Mouse (Mus musculus) frontal cortex, postnatal 10 days (tissue): ENCODE results near the gene 1700012B07Rik.

ENCODE experiments used
- DNase-seq, 2 experiments: peaks; one replicate each; pipeline ENCODE4 v3.0.0; 2022; ENCODE audit warnings: low spot score in 2 of 2, mixed read lengths in 1 of 2

1700012B07Rik gene

GRCm38 (mm10) chr11:109827946-109828345 lies at the start of gene 1700012B07Rik:
TSS of gene 1700012B07Rik (minus strand) at chr11:109828046.
- DNase-seq, result no peak

- DNase-seq, result no peak
Observed at GRCm38 (mm10) chr11:109876767-109877166, 48.9 kb upstream of the 1700012B07Rik start.

- no peak for DNase-seq
Observed at GRCm38 (mm10) chr11:109875834-109876233, 48.0 kb upstream of the 1700012B07Rik start.

DNA sequence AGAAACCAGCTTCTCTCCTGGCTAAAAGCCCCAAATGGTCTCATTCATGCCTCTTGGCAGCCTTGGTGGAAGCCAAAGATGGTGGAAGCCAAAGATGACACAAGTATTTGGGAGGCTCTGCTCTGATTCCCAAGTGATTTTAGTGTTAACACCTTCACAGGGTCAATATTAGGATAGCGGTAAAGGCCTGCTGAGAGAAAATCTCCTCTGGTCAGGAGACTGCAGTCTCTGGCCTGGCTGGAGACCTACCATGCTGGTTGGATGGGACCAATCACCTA lies 47.6 kb upstream of the 1700012B07Rik start:
- no peak for DNase-seq

- DNase-seq, result no peak
Observed at GRCm38 (mm10) chr11:109874651-109875524, 47.0 kb upstream of the 1700012B07Rik start.

DNA sequence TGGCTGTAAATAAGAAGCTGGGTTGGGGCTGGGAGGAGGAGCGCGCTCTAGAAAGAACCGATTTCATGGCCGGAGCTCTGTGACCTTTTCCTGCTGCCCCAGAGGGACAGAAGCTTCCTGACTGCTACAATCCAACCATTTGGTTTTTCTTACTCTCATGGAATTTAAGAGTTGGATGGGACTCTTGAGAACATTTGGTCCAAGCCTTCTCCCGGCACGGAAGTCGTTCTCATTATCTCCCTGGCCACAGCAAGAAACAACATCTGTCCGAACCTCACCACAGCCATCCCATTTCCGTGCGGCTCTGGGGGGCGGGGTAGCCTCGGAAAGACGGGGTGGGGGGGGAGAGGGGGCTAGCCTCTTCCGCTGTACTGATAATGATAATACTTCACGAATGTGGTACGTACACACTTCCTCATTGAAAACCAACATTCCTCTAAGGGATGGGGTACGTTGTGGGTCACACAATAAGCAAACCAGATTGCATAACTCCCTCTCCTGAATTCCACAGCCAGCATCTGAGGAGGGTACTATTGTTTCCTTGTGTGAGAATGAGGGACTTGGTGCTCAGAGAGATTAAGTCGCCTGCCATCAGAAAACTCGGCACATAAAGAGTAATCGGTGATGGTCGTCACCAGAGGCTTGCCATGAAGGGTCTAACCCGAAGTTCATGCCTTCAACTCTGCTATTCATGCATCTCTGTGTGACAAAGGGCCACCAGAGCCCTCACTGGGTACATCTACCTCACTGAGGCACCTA lies 46.2 kb upstream of the 1700012B07Rik start:
- no peak for DNase-seq

DNA sequence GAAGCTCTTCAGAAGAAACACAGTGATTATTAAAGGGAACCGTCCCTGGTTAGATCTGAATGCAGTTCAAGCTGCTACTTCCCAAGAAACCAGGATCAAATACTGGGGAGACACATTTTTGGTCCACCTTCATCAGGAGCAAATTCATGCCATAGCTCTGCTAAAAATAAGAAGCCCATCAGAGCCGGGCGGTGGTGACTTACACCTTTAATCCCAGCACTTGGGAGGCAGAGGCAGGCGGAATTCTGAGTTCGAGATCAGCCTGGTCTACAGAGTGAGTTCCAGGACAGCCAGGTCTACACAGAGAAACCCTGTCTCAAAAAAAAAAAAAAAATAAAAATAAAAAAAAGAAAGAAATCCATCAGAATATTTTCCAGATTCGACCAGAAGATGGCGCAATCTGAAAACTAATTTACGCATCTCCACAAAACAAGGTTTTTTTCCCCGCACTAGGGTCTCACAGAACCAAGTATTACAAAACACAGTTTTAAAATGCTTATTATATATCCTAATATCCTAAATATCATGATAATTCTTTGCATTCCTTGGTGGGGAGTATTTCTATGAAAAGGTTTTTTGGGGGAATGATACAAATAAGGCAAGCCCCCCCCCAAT lies 45.4 kb upstream of the 1700012B07Rik start:
- DNase-seq, result no peak

- no peak for DNase-seq
Observed at GRCm38 (mm10) chr11:109872674-109873073, 44.8 kb upstream of the 1700012B07Rik start.

DNA sequence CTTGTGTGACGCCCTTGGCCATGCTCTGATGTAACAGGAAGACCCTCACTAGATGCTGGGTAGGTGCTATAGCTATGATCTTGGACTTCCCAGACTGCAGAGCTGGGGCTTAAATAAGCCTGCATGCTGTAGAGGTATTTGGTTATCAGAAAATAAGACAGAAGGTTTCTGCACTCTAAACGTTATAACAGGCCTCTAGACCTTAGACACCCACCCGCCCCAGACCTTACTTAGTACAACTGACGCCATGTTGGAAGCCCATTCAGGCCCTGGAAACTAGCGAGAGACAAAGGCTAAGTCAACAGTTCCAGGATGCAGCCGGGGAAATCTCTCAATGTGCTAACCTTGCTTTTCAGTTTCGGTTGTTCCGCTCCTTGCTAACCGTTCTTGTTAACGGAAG lies 44.2 kb upstream of the 1700012B07Rik start:
- no peak for DNase-seq

DNA sequence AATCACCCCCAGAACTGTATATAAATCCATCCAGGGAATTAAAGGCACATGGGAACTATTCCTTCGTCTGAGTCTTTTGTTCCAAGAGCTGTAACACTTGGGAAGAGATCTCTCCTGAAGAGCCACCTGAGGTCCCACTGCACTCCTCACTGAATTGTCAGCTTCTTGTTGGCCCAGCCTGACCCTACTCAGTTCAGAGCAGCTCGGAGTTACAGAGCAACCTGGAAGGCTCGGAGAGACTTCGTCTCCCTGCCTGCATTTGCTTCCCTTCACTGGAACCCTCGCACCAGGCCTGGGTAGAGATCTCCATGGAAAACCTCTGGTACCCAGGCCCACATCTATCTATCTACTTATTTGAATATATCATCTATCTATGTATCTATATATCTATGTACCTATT lies 40.0 kb upstream of the 1700012B07Rik start:
- no peak for DNase-seq

DNA sequence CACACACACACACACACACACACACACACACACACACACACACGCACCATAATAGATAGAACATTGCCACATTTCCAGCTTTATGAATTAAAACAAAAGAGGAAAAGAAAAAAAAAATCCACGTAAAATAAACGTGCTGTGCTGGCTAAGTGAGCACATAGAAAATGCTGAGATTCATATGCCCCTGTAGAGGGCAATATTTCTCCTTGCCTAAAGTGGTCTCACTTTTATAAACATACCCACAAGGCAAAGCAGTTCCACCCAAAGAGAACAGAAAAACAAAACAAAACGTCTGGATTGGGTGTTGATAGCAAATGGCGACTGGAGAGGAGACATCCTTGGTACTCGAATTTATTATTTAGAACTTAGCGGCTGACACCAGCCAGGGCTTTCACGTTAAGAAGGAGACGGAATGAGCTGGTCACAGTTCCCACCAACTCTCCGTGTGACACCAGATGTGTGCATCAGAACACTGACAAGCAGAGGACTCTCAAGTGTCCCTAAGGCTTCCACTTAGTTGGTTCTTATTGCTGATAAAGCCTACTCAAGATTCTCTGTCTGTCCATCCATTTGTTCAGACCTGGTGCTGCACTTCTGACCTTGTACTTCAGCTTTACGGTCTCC lies 38.8 kb upstream of the 1700012B07Rik start:
- no peak for DNase-seq

- DNase-seq, result no peak
Observed at GRCm38 (mm10) chr11:109865526-109865925, 37.7 kb upstream of the 1700012B07Rik start.

DNA sequence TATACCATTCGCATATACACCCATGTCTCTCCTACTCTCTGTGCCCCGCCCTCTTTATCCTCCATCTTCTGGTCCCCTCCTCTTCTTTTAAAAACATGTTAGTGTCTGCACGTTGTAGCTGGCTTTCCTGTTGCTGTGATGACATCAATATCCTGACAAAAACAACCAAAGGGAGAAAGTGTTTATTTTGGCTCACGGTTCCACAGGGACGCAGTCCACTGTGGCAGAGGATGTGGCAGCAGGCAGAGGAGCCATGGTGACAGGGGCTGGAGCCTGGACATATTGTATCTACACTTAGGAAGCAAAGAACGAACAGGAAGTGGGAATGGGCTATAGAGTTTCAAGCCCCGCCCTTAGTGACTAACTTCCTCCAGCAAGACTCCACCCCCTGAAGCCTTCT lies 36.1 kb upstream of the 1700012B07Rik start:
- no peak for DNase-seq

DNA sequence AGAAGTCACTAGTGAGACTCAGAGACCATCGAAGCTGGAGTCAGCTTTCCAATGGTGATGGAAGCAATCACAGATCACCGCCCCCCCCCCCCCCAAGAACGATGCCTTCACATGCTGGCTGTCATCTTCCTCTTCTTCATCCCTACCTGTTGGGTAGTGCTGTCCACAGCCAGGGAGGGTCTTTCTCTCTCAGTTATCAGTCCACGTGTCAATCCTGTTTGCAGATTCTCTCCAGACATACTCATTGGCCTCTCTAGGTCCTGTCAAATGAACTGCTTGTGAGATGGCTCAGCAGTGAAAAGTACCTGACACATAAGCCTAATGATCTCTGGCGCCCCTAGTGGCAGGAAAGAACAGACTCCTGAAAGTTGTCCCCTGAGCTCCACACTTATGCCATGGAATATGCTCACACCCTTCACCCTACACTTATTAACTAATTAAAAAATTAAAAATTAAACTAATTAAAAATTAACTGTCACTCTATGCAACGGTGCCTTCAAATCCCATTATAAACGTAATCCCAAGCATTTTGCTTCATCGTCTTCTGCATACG lies 35.4 kb upstream of the 1700012B07Rik start:
- DNase-seq, result peak in 1 of 2 experiments; percentile 28

GRCm38 (mm10) chr11:109860508-109860907 lies 32.7 kb upstream of the 1700012B07Rik start:
- DNase-seq, result peak; percentile 69 to 89

GRCm38 (mm10) chr11:109859939-109860469 lies 32.2 kb upstream of the 1700012B07Rik start:
- no peak for DNase-seq

DNA sequence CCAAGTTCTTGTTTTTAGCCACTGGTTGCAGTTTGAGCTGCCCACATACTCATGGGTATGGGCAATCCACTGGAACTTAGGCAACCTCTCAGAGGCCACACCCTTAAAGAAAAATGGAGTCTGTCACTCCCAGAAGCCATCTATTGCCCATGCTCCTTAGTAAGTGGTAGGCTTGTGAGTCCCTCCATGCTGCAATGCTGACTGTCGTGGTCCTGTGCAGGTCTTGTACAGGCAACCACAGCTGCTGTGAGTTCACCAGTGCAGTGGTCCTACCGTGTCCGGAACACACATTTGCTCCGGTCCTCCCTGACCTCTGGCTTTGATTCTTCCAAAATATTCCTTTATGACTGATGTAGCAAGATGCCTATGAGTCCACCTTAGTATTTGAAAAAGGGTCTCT lies 31.6 kb upstream of the 1700012B07Rik start:
- DNase-seq, result no peak

GRCm38 (mm10) chr11:109857086-109857485 lies 29.2 kb upstream of the 1700012B07Rik start:
- no peak for DNase-seq

- DNase-seq, result no peak
Observed at GRCm38 (mm10) chr11:109854056-109854455, 26.2 kb upstream of the 1700012B07Rik start.

- DNase-seq, result no peak
Observed at GRCm38 (mm10) chr11:109853228-109853966, 25.6 kb upstream of the 1700012B07Rik start.

GRCm38 (mm10) chr11:109851996-109852395 lies 24.1 kb upstream of the 1700012B07Rik start:
- DNase-seq, result no peak
